Mouse (Mus musculus) adrenal gland, postnatal 14 days (tissue): Measurements from ENCODE around the gene Det1. TPM values are rescaled to one million over a fixed set of nuclear protein-coding genes. Genes with fewer than 3 reads are reported as not detected.

Experiments
- DNase-seq: peaks from one replicate; pipeline ENCODE4 v3.0.0; 2021; ENCODE audit warnings: mixed read lengths
- total RNA-seq: library from RNA; stranded (reverse); gene quantifications from 2 replicates; pipeline ENCODE4 v1.2.3, GENCODE M21; 2021

The Det1 gene
- total RNA-seq, 1 experiment from 2014 or later, result 11.4 TPM

GRCm38 (mm10) chr7:78854051-78854450 is 7.0 kb upstream of the Det1 start:
- DNase-seq, result no peak

GRCm38 (mm10) chr7:78846066-78846716 is 872 bp downstream of the Det1 start:
- no peak for DNase-seq

GRCm38 (mm10) chr7:78841601-78842000 is 5.5 kb downstream of the Det1 start:
- no peak for DNase-seq

- no peak for DNase-seq
Observed at GRCm38 (mm10) chr7:78837250-78837649, 9.8 kb downstream of the Det1 start.

- no peak for DNase-seq
Observed at GRCm38 (mm10) chr7:78835656-78836055, 11.4 kb downstream of the Det1 start.

- peak; percentile 34 for DNase-seq
Observed at GRCm38 (mm10) chr7:78827749-78828362, 19.2 kb downstream of the Det1 start.

GRCm38 (mm10) chr7:78826682-78827385 is 20.2 kb downstream of the Det1 start:
- DNase-seq, result peak; percentile 49

GRCm38 (mm10) chr7:78818336-78818735 is 28.7 kb downstream of the Det1 start:
- no peak for DNase-seq

- no peak for DNase-seq
Observed at GRCm38 (mm10) chr7:78814766-78815165, 32.3 kb downstream of the Det1 start.

- peak; percentile 46 for DNase-seq
Observed at GRCm38 (mm10) chr7:78813791-78814190, 33.3 kb downstream of the Det1 start.

- peak; percentile 29 for DNase-seq
Observed at GRCm38 (mm10) chr7:78807192-78807591, 39.9 kb downstream of the Det1 start.

GRCm38 (mm10) chr7:78803841-78804240 is 43.2 kb downstream of the Det1 start:
- peak; percentile 64 for DNase-seq

GRCm38 (mm10) chr7:78799730-78800496 is 47.1 kb downstream of the Det1 start:
- no peak for DNase-seq

- peak; percentile 40 for DNase-seq
Observed at GRCm38 (mm10) chr7:78797843-78798455, 49.1 kb downstream of the Det1 start.

- no peak for DNase-seq
Observed at GRCm38 (mm10) chr7:78796624-78797023, 50.4 kb downstream of the Det1 start.

GRCm38 (mm10) chr7:78794571-78795092 is 52.4 kb downstream of the Det1 start:
- DNase-seq, result peak; percentile 22

GRCm38 (mm10) chr7:78793895-78794570 is 53.0 kb downstream of the Det1 start:
- no peak for DNase-seq

- peak; percentile 67 for DNase-seq
Observed at GRCm38 (mm10) chr7:78791359-78792222, 55.5 kb downstream of the Det1 start.

GRCm38 (mm10) chr7:78787793-78788380 is 59.2 kb downstream of the Det1 start:
- peak; percentile 50 for DNase-seq

- peak; percentile 88 for DNase-seq
Observed at GRCm38 (mm10) chr7:78785906-78786305, 61.2 kb downstream of the Det1 start.
